Mouse (Mus musculus) heart, adult 2 months (tissue): ENCODE results near the gene Gh. TPM values are rescaled to one million over a fixed set of nuclear protein-coding genes. Genes with fewer than 3 reads are reported as not detected.
A peak's percentile ranks its signal among the peaks of the same experiment; 100 is the strongest.

Experiments used
- DNase-seq, 2 experiments: peaks; one replicate each; pipeline ENCODE4 v3.0.0; 2021
- H3K27ac ChIP-seq: fragments of 200-600 bp; 2 replicates; pipeline ENCODE4 v1.8.1; 2022
- H3K27me3 ChIP-seq: fragments of 200-500 bp; 2 replicates; pipeline ENCODE4 v1.6.1; 2012; ENCODE audit warnings: mild to moderate bottlenecking, low read length, inconsistent platforms, mixed read lengths; ENCODE audit not compliant: control insufficient read depth, insufficient read depth
- H3K36me3 ChIP-seq: fragments of 200-500 bp; 2 replicates; pipeline ENCODE4 v1.6.1; 2012; ENCODE audit warnings: low read length, inconsistent platforms; ENCODE audit not compliant: control insufficient read depth, insufficient read depth
- H3K4me1 ChIP-seq: fragments of 200-500 bp; 2 replicates; pipeline ENCODE4 v1.6.1; 2011; ENCODE audit warnings: low read length; ENCODE audit not compliant: control insufficient read depth, insufficient read depth
- H3K4me3 ChIP-seq: fragments of 200-600 bp; 2 replicates; pipeline ENCODE4 v1.8.1; 2022
- H3K79me2 ChIP-seq: fragments of 200-500 bp; replicated peaks from 2 replicates; pipeline ENCODE4 v1.6.1; 2012; ENCODE audit warnings: mild to moderate bottlenecking, inconsistent platforms, low read length, moderate library complexity, mixed read lengths; ENCODE audit not compliant: control insufficient read depth, insufficient read depth
- H3K9ac ChIP-seq: fragments of 200-500 bp; 2 replicates; pipeline ENCODE4 v1.6.1; 2012; ENCODE audit warnings: low read depth, mild to moderate bottlenecking, control low read depth, inconsistent platforms, low read length, mixed read lengths
- CTCF ChIP-seq: fragments of 200-600 bp; IDR thresholded peaks from 2 replicates; pipeline ENCODE4 v1.8.1; 2022; ENCODE audit warnings: antibody characterized with exemption, mild to moderate bottlenecking, moderate library complexity
- EP300 ChIP-seq: fragments of 200-500 bp; IDR thresholded peaks from 2 replicates; pipeline ENCODE4 v1.6.1; 2011; ENCODE audit warnings: low read depth, low read length, control low read depth; ENCODE audit not compliant: insufficient read depth
- POLR2A ChIP-seq: fragments of 200-500 bp; IDR thresholded peaks from 2 replicates; pipeline ENCODE4 v1.6.1; 2011; ENCODE audit warnings: mild to moderate bottlenecking, low read depth, low read length, control low read depth; ENCODE audit not compliant: insufficient read depth
- WGBS: fragments of 180-500 bp; shearing (Covaris S2); methylation state at CpG from one replicate; pipeline ENCODE4 v1.1.7; 2018; 5-methylcytosine and 5-hydroxymethylcytosine counted together
- intact Hi-C: fragments of 180-260 bp; cut with DNase I; formaldehyde crosslinking; loops from one replicate; pipeline ENCODE4 v1.15.1; 2025
- polyA plus RNA-seq: library from polyadenylated mRNA; depleted of rRNA; stranded (reverse); fragments of >200 nt; gene quantifications from 2 replicates; pipeline ENCODE4 v1.2.3, GENCODE M21; 2012
- total RNA-seq, 2 experiments: library from RNA; stranded (reverse); gene quantifications; 2 replicates each; pipeline ENCODE4 v1.2.3; 2021

Gene Gh
- total and polyA plus RNA-seq, 3 experiments, result not detected

DNA sequence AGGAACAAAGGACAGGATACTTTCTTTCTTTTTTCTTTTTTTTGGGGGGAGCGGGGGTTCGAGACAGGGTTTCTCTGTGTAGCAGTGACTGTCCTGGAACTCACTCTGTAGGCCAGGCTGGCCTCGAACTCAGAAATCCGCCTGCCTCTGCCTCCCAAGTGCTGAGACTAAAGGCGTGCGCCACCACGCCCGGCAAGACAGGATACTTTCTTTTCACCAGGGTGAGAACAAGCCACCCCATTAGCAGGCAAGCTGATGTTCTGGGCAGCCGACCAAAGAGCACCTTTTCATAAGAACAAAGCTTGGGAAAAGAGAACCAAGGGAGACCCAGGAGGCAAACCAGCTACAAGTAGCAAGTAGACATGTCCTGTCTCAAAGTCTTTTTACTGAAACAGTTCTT, 5.1 kb upstream of the Gh start:
- WGBS, result 90% methylated on average over 9 of the region's 9 CpGs
- Histone ChIP-seq H3K4me1 (no peaks in the 10 kb centered on the region), H3K4me3 (no peak overlapping the region), H3K36me3 (no peaks in the 10 kb centered on the region), H3K27ac (no peak overlapping the region), H3K79me2 (no peaks in the 10 kb centered on the region), H3K9ac (no peak overlapping the region), H3K27me3 (no peaks in the 10 kb centered on the region)
- TF ChIP-seq EP300, result no peak
- TF ChIP-seq CTCF, result no peak
- TF ChIP-seq POLR2A, result no peak
- intact Hi-C loops, result no loop called here
- no peak for DNase-seq

DNA sequence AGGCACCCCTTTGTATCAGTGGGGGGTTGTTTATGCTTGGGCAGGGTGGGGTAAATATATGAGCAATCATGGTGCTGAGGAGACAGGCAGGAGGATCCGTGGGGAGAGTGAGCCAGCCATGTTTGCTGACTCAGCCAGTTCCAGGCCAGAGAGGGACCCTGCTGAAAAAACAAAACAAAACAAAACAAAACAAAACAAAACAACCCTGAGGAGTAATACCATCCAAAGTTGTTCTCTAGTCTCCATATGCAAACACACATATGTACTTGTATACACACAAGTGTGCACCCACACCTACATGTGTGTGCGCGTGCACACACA, 4.4 kb upstream of the Gh start:
- Histone ChIP-seq H3K4me1 (no peaks in the 10 kb centered on the region), H3K27ac (no peak overlapping the region), H3K79me2 (no peaks in the 10 kb centered on the region), H3K27me3 (no peaks in the 10 kb centered on the region), H3K4me3 (no peak overlapping the region), H3K36me3 (no peaks in the 10 kb centered on the region), H3K9ac (no peak overlapping the region)
- intact Hi-C loops, result no loop called here
- TF ChIP-seq POLR2A, result no peak
- TF ChIP-seq EP300, result no peak
- no peak for TF ChIP-seq CTCF
- 82% methylated on average over 3 of the region's 3 CpGs for WGBS
- DNase-seq, result no peak

DNA sequence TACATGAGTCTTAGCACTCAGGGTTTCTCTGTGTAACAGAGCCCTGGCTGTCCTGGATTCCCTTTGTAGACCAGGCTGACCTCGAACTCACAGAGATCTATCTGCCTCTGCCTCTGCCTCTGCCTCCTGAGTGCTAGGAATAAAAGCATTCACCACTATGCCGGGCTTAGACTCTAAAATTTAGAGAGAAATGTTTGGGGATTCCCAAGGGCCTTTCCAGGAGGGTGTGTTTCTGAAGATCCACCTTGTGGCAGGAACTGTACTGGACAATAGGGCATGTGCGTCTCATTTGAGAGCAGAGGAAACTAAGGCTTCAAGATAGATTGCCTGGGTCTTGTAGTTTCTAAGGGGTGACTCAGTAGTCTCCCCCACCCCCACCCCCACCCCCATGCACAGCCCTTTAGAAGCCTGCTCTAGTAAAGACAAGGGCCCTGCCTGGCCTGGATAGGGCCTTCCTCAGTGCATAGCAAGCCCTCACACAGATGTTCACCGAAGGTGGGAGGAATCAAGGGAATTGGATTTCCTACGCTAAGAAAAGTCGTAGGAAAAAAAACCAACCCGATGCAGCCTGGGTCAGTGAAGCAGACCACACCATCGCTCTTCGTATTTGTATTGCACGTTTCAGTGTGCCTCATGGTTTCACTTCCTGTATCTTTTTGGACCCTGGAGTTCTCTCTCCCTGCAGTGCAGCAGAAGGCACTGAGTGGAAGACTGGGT, 3.8 kb upstream of the Gh start:
- WGBS, result 76% methylated on average over 10 of the region's 10 CpGs
- Histone ChIP-seq H3K27me3 (no peaks in the 10 kb centered on the region), H3K4me3 (no peak overlapping the region), H3K36me3 (no peaks in the 10 kb centered on the region), H3K4me1 (no peaks in the 10 kb centered on the region), H3K9ac (no peak overlapping the region), H3K27ac (no peak overlapping the region), H3K79me2 (no peaks in the 10 kb centered on the region)
- intact Hi-C loops, result loop anchor here (2.0 kb wide), 1 partner anchor 19 kb away; no protein-coding TSS in a partner anchor
- peak in 1 of 2 experiments; percentile 41 for DNase-seq
- no peak for TF ChIP-seq CTCF
- TF ChIP-seq POLR2A, result no peak
- no peak for TF ChIP-seq EP300

DNA sequence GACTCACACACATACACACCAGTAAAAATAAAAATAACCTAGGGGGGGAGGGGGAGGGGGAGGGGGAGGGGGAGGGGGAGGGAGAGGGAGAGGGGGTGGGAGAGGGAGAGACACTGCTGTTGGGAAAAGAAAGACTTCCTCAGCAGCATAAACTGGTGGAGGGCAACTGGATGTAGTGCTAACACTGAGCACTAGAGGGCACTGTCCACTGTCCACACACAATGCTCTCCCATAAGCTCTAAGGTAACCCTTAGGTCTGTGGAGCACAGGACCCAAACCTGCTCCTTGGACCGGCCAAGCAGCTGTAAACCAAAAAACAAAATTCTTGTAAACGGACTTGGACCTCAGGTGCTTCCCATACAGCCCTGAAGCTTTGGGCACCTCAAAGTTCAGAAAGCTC, 969 bp upstream of the Gh start:
- Histone ChIP-seq H3K4me3 (no peak overlapping the region), H3K27ac (no peak overlapping the region), H3K4me1 (no peaks in the 10 kb centered on the region), H3K79me2 (no peaks in the 10 kb centered on the region), H3K36me3 (no peaks in the 10 kb centered on the region), H3K9ac (no peak overlapping the region), H3K27me3 (no peaks in the 10 kb centered on the region)
- TF ChIP-seq CTCF (peak; percentile 85), POLR2A (no peak), EP300 (peak; percentile 89)
- intact Hi-C loops, result loop anchor here (2.0 kb wide), 2 partner anchors 64 to 90 kb away; no protein-coding TSS in a partner anchor
- DNase-seq, result peak; percentile 51 to 76
- 3% methylated on average over 2 of the region's 2 CpGs for WGBS

DNA sequence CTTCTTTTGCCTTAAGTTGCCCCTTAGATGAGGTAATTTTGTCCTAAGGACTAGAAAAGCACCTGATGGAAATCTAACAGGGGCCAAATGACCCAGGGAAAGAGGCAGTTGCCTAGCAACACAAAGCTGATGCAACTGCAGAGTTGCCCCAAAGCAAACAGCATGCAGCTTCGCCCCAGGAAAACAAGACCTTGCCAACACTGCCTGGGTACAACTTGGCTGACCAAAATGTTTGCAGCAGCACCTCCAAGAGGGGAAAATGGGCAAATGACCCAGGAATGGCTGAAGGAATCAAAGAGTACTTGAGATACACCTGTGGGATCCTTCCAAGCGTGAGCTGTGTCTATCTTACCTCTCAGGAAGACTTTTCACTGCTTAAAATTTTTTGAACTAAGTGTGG, 9.8 kb downstream of the Gh start:
- no peaks in the 10 kb centered on the region for H3K36me3 ChIP-seq
- no peak for TF ChIP-seq CTCF
- no peak for TF ChIP-seq EP300
- TF ChIP-seq POLR2A, result no peak
- no peaks in the 10 kb centered on the region for H3K4me1 ChIP-seq
- no peak overlapping the region for H3K4me3 ChIP-seq
- intact Hi-C loops, result no loop called here
- no peak overlapping the region for H3K9ac ChIP-seq
- WGBS, result 87% methylated on average over 2 of the region's 2 CpGs
- DNase-seq, result no peak
- H3K27me3 ChIP-seq, result no peaks in the 10 kb centered on the region
- H3K79me2 ChIP-seq, result no peaks in the 10 kb centered on the region
- no peak overlapping the region for H3K27ac ChIP-seq

DNA sequence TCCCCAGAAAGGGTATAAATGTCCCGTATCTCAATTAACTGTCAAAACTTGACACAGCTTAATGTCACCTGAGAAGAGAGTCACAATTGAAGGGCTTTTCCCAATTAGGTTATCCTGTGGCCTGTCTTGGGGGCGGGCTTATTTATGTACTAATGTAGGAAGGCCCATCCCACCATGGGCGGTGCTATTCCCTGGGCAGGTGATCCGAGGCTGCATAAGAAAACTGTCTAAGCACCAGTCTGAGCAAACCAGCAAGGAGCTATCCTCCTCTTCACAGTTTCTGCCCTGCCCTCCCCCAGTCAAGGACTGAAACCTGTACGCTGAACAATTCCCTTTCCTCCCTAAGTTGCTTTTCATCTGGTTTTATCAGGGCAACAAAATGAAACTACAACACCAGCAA, 11.3 kb downstream of the Gh start:
- no peak for DNase-seq
- 91% methylated on average over 5 of the region's 5 CpGs for WGBS
- intact Hi-C loops, result no loop called here

More for the DNA sequence above, 11.3 kb downstream of the Gh start:
- Histone ChIP-seq H3K4me3 (no peak overlapping the region), H3K27ac (no peak overlapping the region), H3K27me3 (no peaks in the 10 kb centered on the region), H3K79me2 (no peaks in the 10 kb centered on the region), H3K9ac (no peak overlapping the region), H3K4me1 (no peaks in the 10 kb centered on the region), H3K36me3 (no peaks in the 10 kb centered on the region)
- TF ChIP-seq POLR2A (no peak), CTCF (no peak), EP300 (no peak)
